Mouse (Mus musculus): ENCODE data around the gene Sim2. TPM values are rescaled to one million over a fixed set of nuclear protein-coding genes. Genes with fewer than 3 reads are reported as not detected.

The Sim2 gene
- polyA plus RNA-seq, 2 experiments = 0.02 TPM; not detected in 1

DNA sequence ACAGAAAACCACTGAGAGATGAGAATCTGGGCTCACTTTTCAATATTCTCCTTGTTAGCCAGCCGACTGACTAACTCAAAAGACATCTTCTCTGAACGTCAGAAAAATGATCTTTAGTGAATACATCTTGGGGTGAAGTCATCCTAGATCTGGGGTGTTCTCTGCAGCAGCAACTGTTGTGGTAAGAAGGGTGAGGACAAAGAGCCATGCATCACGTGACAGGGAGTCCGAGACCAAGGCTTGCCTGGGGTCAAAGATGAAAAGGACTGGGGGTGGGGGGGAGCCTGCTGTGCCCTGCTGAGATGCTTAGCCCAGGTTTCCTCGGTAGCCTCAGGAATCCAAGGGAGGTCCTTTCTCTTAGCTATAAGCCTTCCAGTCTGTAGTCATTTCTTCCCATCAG is 17.5 kb upstream of the Sim2 start:
- 56% methylated on average over 5 of the region's 5 CpGs for WGBS (ENCODE audit: insufficient replicate concordance)
- H3K36me3 ChIP-seq (replicated peaks; ENCODE audit: control insufficient read depth, insufficient read depth, low read depth) = no peaks in the 10 kb centered on the region
- H3K9ac ChIP-seq (replicated peaks) = no peak overlapping the region
- ATAC-seq (ENCODE audit: insufficient read depth) = no peak
- no peaks in the 10 kb centered on the region; the same call in 1 of the 2 replicates for H3K9me3 ChIP-seq (ENCODE audit: control insufficient read depth, low read length)
- no peaks in the 10 kb centered on the region for H3K4me1 ChIP-seq (replicated peaks; ENCODE audit: control insufficient read depth in 2 of 2, insufficient read depth in 2 of 2, low read length in 1 of 2)
- TF ChIP-seq CTCF (IDR thresholded peaks at IDR 0.05; ENCODE audit: low read depth) (no peak), EP300 (IDR thresholded peaks at IDR 0.05; ENCODE audit: low read depth) (no peak)
- H3K4me3 ChIP-seq (ENCODE audit: insufficient read depth in 1 of 2, low read depth in 2 of 2, low read length in 2 of 2) = no peak overlapping the region
- DNase-seq (ENCODE audit: low read depth in 3 of 3, low spot score in 3 of 3) = no peak
- no peak overlapping the region for H3K4me2 ChIP-seq (ENCODE audit: low read depth)
- no peaks in the 10 kb centered on the region for H3K27me3 ChIP-seq (ENCODE audit: control insufficient read depth, insufficient read depth, low read length)
- H3K27ac ChIP-seq = no peak overlapping the region

DNA sequence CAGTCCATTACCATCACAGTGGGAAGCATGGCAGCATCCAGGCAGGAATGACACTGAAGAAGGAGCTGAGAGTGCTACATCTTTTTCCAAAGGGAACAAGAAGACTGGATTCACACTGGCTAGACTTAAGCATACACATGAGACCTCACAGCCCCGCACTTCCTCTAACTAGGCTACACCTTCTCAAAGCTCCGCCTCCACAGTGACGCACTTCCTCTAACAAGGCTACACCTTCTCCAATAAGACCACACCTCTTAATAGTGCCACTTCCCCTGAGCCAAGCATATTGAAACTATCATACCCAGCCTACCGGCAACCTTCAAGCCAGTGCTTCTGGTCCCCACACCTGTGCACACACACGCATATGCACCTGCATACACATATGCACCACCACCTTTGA is 15.7 kb upstream of the Sim2 start:
- peak in 1 of 3 experiments; percentile 9 for DNase-seq (ENCODE audit: low read depth in 3 of 3, low spot score in 3 of 3)
- WGBS (ENCODE audit: insufficient replicate concordance) = 77% methylated on average over 5 of the region's 5 CpGs
- TF ChIP-seq EP300 (IDR thresholded peaks at IDR 0.05; ENCODE audit: low read depth) = no peak
- no peak for TF ChIP-seq CTCF (IDR thresholded peaks at IDR 0.05; ENCODE audit: low read depth)

DNA sequence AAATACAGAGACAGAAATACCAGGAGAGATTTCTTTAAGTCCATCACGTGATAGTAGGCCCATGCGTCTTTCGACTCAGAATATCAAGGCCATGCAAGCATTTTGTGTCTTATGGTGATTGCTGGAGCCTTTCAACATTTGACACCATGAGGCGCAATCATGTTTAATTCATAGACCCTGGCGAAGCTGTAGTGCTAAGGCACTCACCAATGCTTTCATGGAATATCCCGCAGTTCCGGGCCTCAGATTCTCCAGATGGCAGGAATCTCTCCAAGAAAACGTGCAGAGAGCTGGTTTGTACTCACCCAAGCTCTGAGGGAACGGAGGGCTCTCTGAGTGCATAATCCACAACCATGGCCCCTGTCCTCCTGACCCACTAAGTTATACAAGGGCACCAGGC is 13.8 kb upstream of the Sim2 start:
- H3K4me2 ChIP-seq (ENCODE audit: low read depth) = no peak overlapping the region
- H3K9me3 ChIP-seq (ENCODE audit: control insufficient read depth, low read length) = no peaks in the 10 kb centered on the region; the same call in 1 of the 2 replicates
- peaks cover 7% of the 10 kb centered on the region for H3K27me3 ChIP-seq (ENCODE audit: control insufficient read depth, insufficient read depth, low read length)
- H3K9ac ChIP-seq (replicated peaks) = no peak overlapping the region
- no peak for TF ChIP-seq EP300 (IDR thresholded peaks at IDR 0.05; ENCODE audit: low read depth)
- TF ChIP-seq CTCF (IDR thresholded peaks at IDR 0.05; ENCODE audit: low read depth) = no peak
- no peaks in the 10 kb centered on the region for H3K36me3 ChIP-seq (replicated peaks; ENCODE audit: control insufficient read depth, insufficient read depth, low read depth)
- H3K4me1 ChIP-seq (replicated peaks; ENCODE audit: control insufficient read depth in 2 of 2, insufficient read depth in 2 of 2, low read length in 1 of 2) = no peaks in the 10 kb centered on the region
- no peak overlapping the region for H3K4me3 ChIP-seq (ENCODE audit: insufficient read depth in 1 of 2, low read depth in 2 of 2, low read length in 2 of 2)
- no peak overlapping the region for H3K27ac ChIP-seq
- ATAC-seq (ENCODE audit: insufficient read depth) (no peak), DNase-seq (ENCODE audit: low read depth in 3 of 3, low spot score in 3 of 3) (no peak)
- 61% methylated on average over 9 of the region's 9 CpGs for WGBS (ENCODE audit: insufficient replicate concordance)

More for the DNA sequence above, 15.7 kb upstream of the Sim2 start:
- Histone ChIP-seq H3K27ac (no peak overlapping the region), H3K9ac (replicated peaks) (no peak overlapping the region), H3K4me1 (replicated peaks; ENCODE audit: control insufficient read depth in 2 of 2, insufficient read depth in 2 of 2, low read length in 1 of 2) (no peaks in the 10 kb centered on the region), H3K9me3 (ENCODE audit: control insufficient read depth, low read length) (no peaks in the 10 kb centered on the region; the same call in 1 of the 2 replicates), H3K4me2 (ENCODE audit: low read depth) (no peak overlapping the region), H3K4me3 (ENCODE audit: insufficient read depth in 1 of 2, low read depth in 2 of 2, low read length in 2 of 2) (no peak overlapping the region), H3K36me3 (replicated peaks; ENCODE audit: control insufficient read depth, insufficient read depth, low read depth) (no peaks in the 10 kb centered on the region), H3K27me3 (ENCODE audit: control insufficient read depth, insufficient read depth, low read length) (no peaks in the 10 kb centered on the region)
- no peak for ATAC-seq (ENCODE audit: insufficient read depth)

DNA sequence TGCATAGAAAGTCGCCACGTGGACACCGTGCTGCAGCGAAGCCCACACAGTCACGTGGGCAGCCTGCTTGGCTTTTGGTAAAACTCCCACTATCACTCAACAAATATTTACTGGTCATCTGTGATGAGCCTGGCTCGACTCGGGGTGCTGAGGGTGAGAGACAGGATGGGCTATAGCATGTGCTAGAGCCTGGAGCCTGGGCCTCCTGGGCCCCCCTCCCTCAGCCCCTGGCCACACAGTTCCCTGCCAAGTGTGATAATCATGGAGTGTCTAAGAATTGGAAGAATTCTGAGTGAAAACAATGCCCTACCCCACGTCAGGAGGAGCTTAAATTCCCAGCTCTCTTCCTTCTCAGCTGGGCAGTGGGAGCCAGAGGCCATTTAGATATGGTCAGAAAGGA is 13.3 kb upstream of the Sim2 start:
- Histone ChIP-seq H3K9ac (replicated peaks) (no peak overlapping the region), H3K27ac (no peak overlapping the region), H3K9me3 (ENCODE audit: control insufficient read depth, low read length) (no peaks in the 10 kb centered on the region; the same call in 1 of the 2 replicates), H3K36me3 (replicated peaks; ENCODE audit: control insufficient read depth, insufficient read depth, low read depth) (no peaks in the 10 kb centered on the region), H3K27me3 (ENCODE audit: control insufficient read depth, insufficient read depth, low read length) (peaks cover 12% of the 10 kb centered on the region), H3K4me1 (replicated peaks; ENCODE audit: control insufficient read depth in 2 of 2, insufficient read depth in 2 of 2, low read length in 1 of 2) (no peaks in the 10 kb centered on the region), H3K4me3 (ENCODE audit: insufficient read depth in 1 of 2, low read depth in 2 of 2, low read length in 2 of 2) (no peak overlapping the region), H3K4me2 (ENCODE audit: low read depth) (no peak overlapping the region)
- WGBS (ENCODE audit: insufficient replicate concordance) = 60% methylated on average over 8 of the region's 8 CpGs
- TF ChIP-seq EP300 (IDR thresholded peaks at IDR 0.05; ENCODE audit: low read depth) (no peak), CTCF (IDR thresholded peaks at IDR 0.05; ENCODE audit: low read depth) (no peak)
- ATAC-seq (ENCODE audit: insufficient read depth) (no peak), DNase-seq (ENCODE audit: low read depth in 3 of 3, low spot score in 3 of 3) (no peak)

DNA sequence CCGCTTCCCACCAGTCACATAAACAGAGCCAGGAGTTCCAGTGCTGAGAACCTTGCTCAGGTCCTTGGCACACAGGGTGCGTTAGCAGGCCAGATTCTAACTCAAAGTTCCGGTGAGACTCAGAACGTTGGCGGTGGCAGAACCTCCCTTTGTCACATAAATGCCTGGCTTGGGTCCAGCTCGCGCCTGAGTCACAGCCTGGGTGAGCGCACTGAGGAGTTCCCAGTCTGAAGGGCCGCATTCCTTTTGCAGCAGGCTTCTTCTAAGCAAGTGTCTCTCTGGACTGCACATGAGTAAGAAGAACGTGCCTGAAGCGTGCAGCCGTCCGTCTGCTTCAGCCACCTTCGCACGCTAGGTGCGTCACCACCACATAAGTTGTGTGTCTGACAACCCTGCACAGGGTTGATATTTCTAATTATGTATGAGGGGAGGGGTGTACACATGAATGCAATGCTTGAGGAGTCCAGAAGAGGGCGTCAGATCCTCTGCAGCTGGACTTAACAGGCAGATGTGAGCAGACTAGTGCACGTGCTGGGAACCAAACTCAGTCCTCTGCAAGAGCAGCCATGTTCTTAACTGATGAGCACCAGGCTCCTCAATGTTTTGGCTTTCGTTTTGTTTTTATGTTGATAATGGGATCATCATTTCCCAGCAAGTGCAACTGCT is 9.2 kb upstream of the Sim2 start:
- H3K4me3 ChIP-seq (ENCODE audit: insufficient read depth in 1 of 2, low read depth in 2 of 2, low read length in 2 of 2) = no peak overlapping the region
- no peak for ATAC-seq (ENCODE audit: insufficient read depth)
- DNase-seq (ENCODE audit: low read depth in 3 of 3, low spot score in 3 of 3) = no peak
- no peak overlapping the region for H3K27ac ChIP-seq
- 56% methylated on average over 19 of the region's 19 CpGs for WGBS (ENCODE audit: insufficient replicate concordance)
- no peaks in the 10 kb centered on the region for H3K36me3 ChIP-seq (replicated peaks; ENCODE audit: control insufficient read depth, insufficient read depth, low read depth)
- peaks cover 49% of the 10 kb centered on the region for H3K27me3 ChIP-seq (ENCODE audit: control insufficient read depth, insufficient read depth, low read length)
- H3K4me1 ChIP-seq (replicated peaks; ENCODE audit: control insufficient read depth in 2 of 2, insufficient read depth in 2 of 2, low read length in 1 of 2) = no peaks in the 10 kb centered on the region
- H3K9me3 ChIP-seq (ENCODE audit: control insufficient read depth, low read length) = no peaks in the 10 kb centered on the region
- TF ChIP-seq EP300 (IDR thresholded peaks at IDR 0.05; ENCODE audit: low read depth) (no peak), CTCF (IDR thresholded peaks at IDR 0.05; ENCODE audit: low read depth) (0 out of 2 replicates have a peak, but pooled peaks have one; percentile 18)
- H3K4me2 ChIP-seq (ENCODE audit: low read depth) = no peak overlapping the region
- H3K9ac ChIP-seq (replicated peaks) = no peak overlapping the region

All from liver, embryonic 14.5 days (tissue).